Mouse (Mus musculus) urinary bladder, adult 2 months (tissue): ENCODE results near the gene Gm10719. TPM values are rescaled to one million over a fixed set of nuclear protein-coding genes. Genes with fewer than 3 reads are reported as not detected.
"Not testable (repeated sequence)": the region's sequence is repeated elsewhere in the genome, so short reads cannot be mapped to it uniquely, and the experiment has no call there.

Experiments used
- DNase-seq: peaks from one replicate; pipeline ENCODE4 v3.0.0; 2022; ENCODE audit warnings: low spot score
- polyA plus RNA-seq: library from polyadenylated mRNA; depleted of rRNA; stranded (reverse); fragments of >200 nt; gene quantifications from 2 replicates; pipeline ENCODE4 v1.2.3, GENCODE M21; 2012; rRNA removed

Gene Gm10719
- polyA plus RNA-seq = not detected in 2 replicates

GRCm38 (mm10) chr9:3017108-3017507 lies at the start of gene Gm10719:
Gene Gm10719 (plus strand): TSS chr9:3017408.
- not testable (repeated sequence) for DNase-seq

- DNase-seq = not testable (repeated sequence)
Observed at GRCm38 (mm10) chr9:3000445-3000972, 16.7 kb upstream of the Gm10719 start, which contains the start of gene Gm10722. Gene Gm10722 (plus strand): TSS chr9:3000922.

- not testable (repeated sequence) for DNase-seq
Observed at GRCm38 (mm10) chr9:3001006-3001405, 16.2 kb upstream of the Gm10719 start.

- not testable (repeated sequence) for DNase-seq
Observed at GRCm38 (mm10) chr9:3001948-3002659, 15.1 kb upstream of the Gm10719 start.

DNA sequence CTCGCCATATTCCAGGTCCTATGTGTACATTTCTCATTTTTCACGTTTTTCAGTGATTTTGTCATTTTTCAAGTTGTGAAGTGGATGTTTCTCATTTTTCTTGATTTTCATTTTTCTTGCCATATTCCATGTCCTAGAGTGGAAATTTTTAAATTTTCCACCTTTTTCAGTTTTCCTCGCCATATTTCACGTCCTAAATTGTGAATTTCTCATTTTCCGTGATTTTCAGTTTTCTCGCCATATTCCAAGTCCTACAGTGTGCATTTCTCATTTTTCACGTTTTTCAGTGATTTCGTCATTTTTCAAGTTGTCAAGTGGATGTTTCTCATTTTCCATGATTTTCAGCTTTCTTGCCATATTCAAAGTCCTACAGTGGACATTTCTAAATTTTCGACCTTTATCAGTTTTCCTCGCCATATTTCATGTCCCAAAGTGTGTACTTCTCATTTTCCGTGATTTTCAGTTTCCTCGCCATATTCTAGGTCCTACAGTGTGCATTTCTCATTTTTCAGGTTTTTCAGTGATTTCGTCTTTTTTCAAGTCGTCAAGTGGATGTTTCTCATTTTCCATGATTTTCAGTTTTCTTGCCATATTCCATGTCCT lies 14.3 kb upstream of the Gm10719 start, which contains the start of gene Gm11168:
Gm11168 (plus strand) TSS at position 553 of the 603 bp plus-strand sequence.
- not testable (repeated sequence) for DNase-seq

DNA sequence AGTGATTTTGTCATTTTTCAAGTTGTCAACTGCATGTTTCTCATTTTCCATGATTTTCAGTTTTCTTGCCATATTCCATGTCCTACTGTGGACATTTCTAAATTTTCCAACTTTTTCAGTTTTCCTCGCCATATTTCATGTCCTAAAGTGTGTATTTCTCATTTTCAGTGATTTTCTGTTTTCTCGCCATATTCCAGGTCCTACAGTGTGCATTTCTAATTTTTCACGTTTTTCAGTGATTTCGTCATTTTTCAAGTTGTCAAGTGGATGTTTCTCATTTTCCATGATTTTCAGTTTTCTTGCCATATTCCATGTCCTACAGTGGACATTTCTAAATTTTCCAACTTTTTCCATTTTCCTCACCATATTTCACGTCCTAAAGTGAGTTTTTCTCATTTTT lies 11.0 kb upstream of the Gm10719 start:
- DNase-seq = not testable (repeated sequence)

GRCm38 (mm10) chr9:3006636-3007035 lies 10.6 kb upstream of the Gm10719 start:
- peak; percentile 24 for DNase-seq

GRCm38 (mm10) chr9:3007272-3007671 lies 9.9 kb upstream of the Gm10719 start:
- DNase-seq = not testable (repeated sequence)

DNA sequence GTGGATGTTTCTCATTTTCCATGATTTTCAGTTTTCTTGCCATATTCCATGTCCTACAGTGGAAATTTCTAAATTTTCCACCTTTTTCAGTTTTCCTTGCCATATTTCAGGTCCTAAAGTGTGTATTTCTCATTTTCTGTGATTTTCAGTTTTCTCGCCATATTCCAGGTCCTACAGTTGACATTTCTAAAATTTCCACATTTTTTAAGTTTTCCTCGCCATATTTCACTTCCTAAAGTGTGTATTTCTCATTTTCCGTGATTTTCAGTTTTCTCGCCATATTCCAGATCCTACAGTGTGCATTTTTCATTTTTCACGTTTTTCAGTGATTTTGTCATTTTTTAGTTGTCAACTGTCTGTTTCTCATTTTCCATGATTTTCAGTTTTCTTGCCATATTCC lies 7.9 kb upstream of the Gm10719 start:
- not testable (repeated sequence) for DNase-seq

GRCm38 (mm10) chr9:3012054-3012621 lies 5.1 kb upstream of the Gm10719 start:
- not testable (repeated sequence) for DNase-seq

DNA sequence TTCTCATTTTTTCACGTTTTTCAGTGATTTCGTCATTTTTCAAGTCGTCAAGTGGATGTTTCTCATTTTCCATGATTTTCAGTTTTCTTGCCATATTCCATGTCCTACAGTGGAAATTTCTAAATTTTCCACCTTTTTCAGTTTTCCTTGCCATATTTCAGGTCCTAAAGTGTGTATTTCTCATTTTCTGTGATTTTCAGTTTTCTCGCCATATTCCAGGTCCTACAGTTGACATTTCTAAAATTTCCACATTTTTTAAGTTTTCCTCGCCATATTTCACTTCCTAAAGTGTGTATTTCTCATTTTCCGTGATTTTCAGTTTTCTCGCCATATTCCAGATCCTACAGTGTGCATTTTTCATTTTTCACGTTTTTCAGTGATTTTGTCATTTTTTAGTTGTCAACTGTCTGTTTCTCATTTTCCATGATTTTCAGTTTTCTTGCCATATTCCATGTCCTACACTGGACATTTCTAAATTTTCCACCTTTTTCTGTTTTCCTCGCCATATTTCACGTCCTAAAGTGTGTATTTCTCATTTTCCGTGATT lies 4.4 kb upstream of the Gm10719 start, which contains the start of gene Gm10721:
Gm10721 (plus strand) TSS at position 408 of the 547 bp plus-strand sequence.
- not testable (repeated sequence) for DNase-seq

DNA sequence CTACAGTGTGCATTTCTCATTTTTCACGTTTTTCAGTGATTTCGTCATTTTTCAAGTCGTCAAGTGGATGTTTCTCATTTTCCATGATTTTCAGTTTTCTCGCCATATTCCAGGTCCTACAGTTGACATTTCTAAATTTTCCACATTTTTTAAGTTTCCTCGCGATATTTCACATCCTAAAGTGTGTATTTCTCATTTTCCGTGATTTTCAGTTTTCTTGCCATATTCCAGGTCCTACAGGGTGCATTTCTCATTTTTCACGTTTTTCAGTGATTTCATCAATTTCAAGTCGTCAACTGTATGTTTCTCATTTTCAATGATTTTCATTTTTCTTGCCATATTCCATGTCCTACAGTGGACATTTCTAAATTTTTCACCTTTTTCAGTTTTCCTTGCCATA lies 1.9 kb upstream of the Gm10719 start, which contains the start of gene Gm10720:
Gm10720 (plus strand) TSS at position 301 of the 400 bp plus-strand sequence.
- DNase-seq = not testable (repeated sequence)

GRCm38 (mm10) chr9:3015896-3016295 lies 1.3 kb upstream of the Gm10719 start:
- DNase-seq = not testable (repeated sequence)

GRCm38 (mm10) chr9:3018944-3019343 lies 1.7 kb downstream of the Gm10719 start:
- not testable (repeated sequence) for DNase-seq

- not testable (repeated sequence) for DNase-seq
Observed at GRCm38 (mm10) chr9:3019835-3020727, 2.9 kb downstream of the Gm10719 start.

- not testable (repeated sequence) for DNase-seq
Observed at GRCm38 (mm10) chr9:3022316-3023008, 5.3 kb downstream of the Gm10719 start.

GRCm38 (mm10) chr9:3023312-3023984 lies 6.2 kb downstream of the Gm10719 start, which contains the start of gene Gm10718:
Gene Gm10718 (plus strand): TSS chr9:3023547.
- not testable (repeated sequence) for DNase-seq

GRCm38 (mm10) chr9:3023985-3024648 lies 6.9 kb downstream of the Gm10719 start:
- DNase-seq = not testable (repeated sequence)
